In genomic region chr6:70844002-70844804, GRCm38 (mm10) we compare ENCODE assay signal across 8 mouse cellular contexts. TPM values are rescaled to one million over a fixed set of nuclear protein-coding genes. Genes with fewer than 3 reads are reported as not detected.
DNase-seq lines count a peak whose midpoint lies in the region; ATAC-seq lines count a peak whose summit lies in the region.

TSS of gene Eif2ak3 (plus strand) at chr6:70844515.

- peaks cover 26% of the 10 kb centered on the region for H3K4me1 ChIP-seq in hindbrain, embryonic 14.5 days (replicated peaks; ENCODE audit: control insufficient read depth, insufficient read depth, low read length)

- DNase-seq in R1 (ENCODE audit: low read depth, low spot score): peak; percentile 100
- peak; percentile 99 for DNase-seq in cerebellum, postnatal 25 days
- DNase-seq in frontal cortex, postnatal 25 days (ENCODE audit: low spot score in 2 of 2): peak; percentile 98
- DNase-seq in hindbrain, embryonic 14.5 days (ENCODE audit: low spot score): peak; percentile 98
- peak; percentile 98 for DNase-seq in layer of hippocampus, postnatal 36 days
- peak; percentile 100 for DNase-seq in lung, postnatal 36 days
- DNase-seq in retina, postnatal 1 day: peak; percentile 100
- DNase-seq in urinary bladder, adult 18-20 months (ENCODE audit: low spot score in 2 of 2): peak; percentile 96 to 99

- peak within 1 kb of the TSS; percentile 81 for H3K4me3 ChIP-seq in hindbrain, embryonic 14.5 days (replicated peaks; ENCODE audit: low read length)

- H3K27ac ChIP-seq in hindbrain, embryonic 14.5 days: peak within 1 kb of the TSS; percentile 92

- no peaks in the 10 kb centered on the region for H3K9me3 ChIP-seq in hindbrain, embryonic 14.5 days (ENCODE audit: control insufficient read depth, low read length)

- no peaks in the 10 kb centered on the region; the same call in 1 of the 2 replicates for H3K36me3 ChIP-seq in hindbrain, embryonic 14.5 days (replicated peaks; ENCODE audit: control insufficient read depth, insufficient read depth)

- peak within 1 kb of the TSS; percentile 73 for H3K4me2 ChIP-seq in hindbrain, embryonic 14.5 days (replicated peaks)

- H3K9ac ChIP-seq in hindbrain, embryonic 14.5 days: peak within 1 kb of the TSS; percentile 85

- peak; percentile 99 for ATAC-seq in hindbrain, embryonic 14.5 days (ENCODE audit: low FRiP score)

- H3K27me3 ChIP-seq in hindbrain, embryonic 14.5 days (ENCODE audit: control insufficient read depth, insufficient read depth, low read length): no peaks in the 10 kb centered on the region

- under 1% methylated on average over 63 of the region's 63 CpGs for WGBS in hindbrain, embryonic 14.5 days

RNA-seq across cellular contexts. Expression of gene Eif2ak3, which starts in this region (rescaled TPM):
- polyA plus RNA-seq in hindbrain, embryonic 14.5 days (2014; fragmentation: Nextera tagmentation; extraction: Ambion mirVana): 13.0 and 13.3 TPM in 2 replicates
- 10 to 100 TPM; 22.0 to 24.8 TPM for total RNA-seq in layer of hippocampus, postnatal 36 days (2021)

Comparison
In these comparisons a context has a peak if more than half of its experiments do, and no peak if none do; other contexts are left out.
1. Peak in every context shown above with its lines: DNase-seq, ATAC-seq, H3K4me3 ChIP-seq and H3K27ac ChIP-seq.